Mouse (Mus musculus): ENCODE data around the gene Snx25.

DNA sequence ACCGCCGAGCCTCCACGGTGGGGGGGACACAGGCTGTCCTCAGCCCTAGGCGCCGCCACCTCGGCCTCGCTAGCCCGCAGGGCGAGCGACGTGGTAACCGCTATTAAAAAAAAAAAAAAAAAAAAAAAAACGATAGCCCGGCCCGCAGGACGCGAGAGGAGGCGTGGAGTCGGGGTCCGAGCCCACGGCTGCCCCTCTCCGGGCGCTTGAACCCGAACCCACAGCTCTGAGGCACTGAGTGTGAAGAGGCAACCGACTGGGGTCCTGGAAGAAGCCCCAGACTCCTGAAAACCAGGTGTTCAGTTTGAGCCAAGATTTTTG is 11.9 kb upstream of the Snx25 start:
- TF ChIP-seq CTCF (IDR thresholded peaks at IDR 0.05; ENCODE audit: borderline replicate concordance, control insufficient read depth, extremely low read depth, insufficient read depth, low read length, poor library complexity) (no peak), POLR2A (IDR thresholded peaks at IDR 0.05; ENCODE audit: control insufficient read depth, extremely low read depth, insufficient read depth, low read length, poor library complexity) (no peak)

All from thymus, adult 2 months (tissue).